Mouse (Mus musculus) kidney, adult 8-10 months (tissue): ENCODE measurements around the gene Scn10a.

Experiments
- DNase-seq, 2 experiments: peaks; one replicate each; pipeline ENCODE4 v3.0.0; 2022

Scn10a gene

DNA sequence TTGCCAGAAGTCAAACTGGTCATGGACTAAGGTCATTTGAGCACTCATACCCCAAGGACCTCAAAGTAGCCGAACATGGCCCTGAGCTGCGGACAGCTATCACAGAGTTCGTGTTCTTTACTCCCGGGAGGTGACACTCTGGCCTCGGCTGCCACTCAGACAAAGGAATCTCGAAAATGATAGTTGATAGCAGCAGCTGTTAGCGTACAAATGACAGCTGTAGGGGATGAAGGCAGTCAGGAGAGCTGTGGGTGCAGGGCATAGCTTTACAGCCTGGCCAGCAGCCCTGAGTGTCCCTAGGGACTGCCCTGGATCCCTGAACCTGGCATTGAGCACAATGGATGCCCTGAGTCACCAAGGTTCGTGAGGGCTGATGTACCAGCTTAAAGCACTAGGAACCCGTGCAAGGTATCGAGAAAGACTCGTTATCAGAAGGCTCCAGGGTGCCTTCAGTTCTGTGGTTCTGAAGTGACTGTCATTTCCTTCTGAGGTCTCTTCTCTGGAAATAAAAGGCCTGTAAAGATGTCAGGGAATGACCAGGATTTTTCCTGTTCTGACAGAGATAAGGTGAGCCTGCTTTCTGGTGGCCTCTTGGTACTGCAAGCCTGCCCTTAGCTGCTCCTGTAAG, 84.8 kb downstream of the Scn10a start:
- DNase-seq, result no peak

DNA sequence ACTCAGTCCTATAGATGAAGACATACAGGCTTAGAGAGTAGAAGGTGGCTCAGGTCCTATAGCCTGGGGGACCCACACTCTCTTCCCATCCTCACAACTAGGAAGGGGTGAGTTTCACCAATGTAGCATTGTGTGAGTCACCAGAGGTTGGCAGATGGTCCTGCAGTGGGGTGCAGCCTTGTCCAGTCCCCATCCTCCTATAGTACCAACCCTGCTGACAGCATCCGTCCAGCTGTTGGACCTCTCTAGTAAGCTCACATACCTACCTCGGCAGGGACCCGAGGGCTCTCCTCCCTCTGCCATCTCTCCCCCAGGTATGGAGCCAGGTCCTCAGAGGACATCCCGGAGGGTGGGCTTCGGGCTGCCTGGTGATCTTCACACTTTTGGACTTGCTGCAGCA, 85.6 kb downstream of the Scn10a start:
- no peak for DNase-seq

DNA sequence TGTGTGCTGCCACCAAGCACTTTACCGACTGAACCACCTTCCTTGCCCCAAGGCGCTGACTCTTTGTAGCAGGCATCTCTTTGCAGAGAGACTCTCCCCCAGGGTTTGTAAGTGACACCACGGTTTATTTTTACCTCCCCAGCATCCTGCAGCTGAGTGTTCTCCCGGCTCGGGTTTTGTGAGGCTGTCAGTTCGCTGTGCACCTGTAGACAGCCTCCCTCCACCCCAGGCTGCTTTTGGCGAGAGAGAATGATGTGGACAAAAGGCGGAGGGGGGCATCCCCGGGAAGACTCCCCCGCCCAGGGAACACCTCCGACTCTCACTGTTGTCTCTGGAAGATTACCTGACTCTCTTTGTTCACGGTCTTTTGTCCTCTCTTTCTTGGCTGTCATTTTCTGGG, 86.3 kb downstream of the Scn10a start:
- DNase-seq, result no peak

DNA sequence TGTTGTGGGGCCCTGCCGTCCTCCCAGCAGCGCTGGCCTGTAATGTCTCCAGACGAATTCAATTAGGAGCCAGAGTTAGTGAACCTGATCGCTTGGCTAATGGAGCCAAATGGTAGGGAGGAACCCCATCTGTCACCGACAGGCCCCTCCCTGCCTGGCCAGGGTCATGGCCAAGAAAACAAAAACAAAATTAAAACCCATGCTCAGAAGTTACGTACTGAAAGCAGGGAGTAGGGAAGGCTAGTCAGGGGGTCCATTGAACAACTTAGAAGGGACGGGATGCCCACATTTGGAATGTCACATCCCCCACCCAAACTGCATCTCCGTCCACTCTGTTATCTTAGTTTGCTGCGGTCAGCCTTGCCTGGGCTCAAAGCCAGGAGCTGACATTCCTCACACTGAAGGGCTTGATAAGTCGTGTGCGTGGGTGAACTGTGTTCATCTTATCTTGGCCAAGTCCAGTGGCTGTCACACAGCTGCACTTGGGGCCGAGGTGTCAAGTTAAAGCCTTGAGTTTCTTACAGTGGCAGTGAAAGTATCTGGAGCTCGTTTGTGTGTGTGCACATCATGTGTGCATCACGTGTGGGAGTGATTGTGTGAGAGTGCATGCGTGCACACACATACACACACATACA, 87.1 kb downstream of the Scn10a start:
- peak in 1 of 2 experiments; percentile 3 for DNase-seq

DNA sequence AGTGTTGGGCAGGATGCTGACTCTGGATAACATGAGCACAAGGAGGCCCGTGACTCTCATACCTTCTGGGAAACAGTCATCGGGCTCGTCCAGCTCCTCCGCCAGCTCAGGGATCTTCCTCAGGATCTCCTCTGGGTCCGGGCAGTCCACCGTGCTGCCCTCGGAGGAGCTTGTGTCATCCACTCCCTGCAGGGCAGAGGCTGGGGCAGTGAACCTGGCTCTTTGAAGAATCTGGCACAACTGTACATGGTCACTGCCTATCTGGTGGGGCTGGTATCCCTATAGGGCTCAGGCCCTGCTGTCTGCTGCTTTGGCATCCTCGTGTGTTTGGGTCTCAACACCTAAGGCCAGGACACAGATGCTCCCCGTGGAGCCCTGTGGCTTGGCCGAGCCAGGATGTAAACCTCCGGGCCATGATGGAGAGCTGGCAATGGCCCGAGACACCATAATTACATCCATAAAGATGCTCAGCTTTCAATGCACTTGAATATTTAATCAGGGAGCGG, 87.7 kb downstream of the Scn10a start:
- DNase-seq, result no peak

DNA sequence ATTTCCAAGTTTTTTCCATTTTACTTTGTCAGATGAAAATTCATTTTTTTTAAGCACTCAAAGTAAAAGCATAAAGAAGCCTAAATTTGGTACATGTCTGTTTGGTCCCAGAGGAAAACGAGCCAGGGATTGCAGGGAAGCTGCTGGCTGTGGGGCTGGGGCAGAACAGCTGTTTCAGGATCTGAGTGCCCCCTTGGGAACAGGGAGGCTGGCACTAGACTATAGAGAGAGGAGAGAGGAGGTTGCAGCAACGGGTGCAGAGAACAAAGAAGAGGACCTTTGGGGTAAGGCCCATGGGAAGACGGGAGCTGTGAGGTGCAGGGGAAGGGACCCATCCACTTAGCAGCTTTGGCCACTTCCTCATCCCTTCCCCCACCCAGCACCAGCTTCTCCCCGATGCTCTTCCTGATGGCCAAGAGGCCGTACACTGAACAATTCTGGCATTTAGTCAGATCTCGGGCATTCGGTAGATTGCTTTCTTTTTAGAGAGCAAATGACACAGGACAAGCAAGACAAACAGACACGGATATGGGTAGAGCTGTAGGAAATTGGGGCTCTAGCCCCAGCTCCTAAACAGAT, 90.3 kb downstream of the Scn10a start:
- DNase-seq, result no peak

DNA sequence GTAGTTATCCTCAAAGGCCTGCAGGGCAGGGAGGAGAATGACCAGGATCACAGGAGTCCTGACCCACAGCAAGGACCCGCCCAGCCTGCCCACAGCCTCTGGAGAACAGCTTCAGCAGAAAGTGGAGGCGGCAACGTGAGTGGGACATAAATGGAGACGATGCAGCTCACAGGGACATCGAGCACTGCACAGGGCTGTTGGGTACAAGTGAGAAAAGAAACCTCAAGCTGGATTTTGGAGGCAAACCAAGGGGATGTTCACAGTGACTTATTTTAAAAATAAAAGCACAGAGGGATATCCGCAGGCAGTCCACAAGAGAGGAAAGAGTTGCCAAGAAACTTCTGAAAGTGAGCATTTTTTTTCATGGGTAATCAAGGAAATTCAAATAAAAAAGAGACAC, 91.9 kb downstream of the Scn10a start:
- no peak for DNase-seq

DNA sequence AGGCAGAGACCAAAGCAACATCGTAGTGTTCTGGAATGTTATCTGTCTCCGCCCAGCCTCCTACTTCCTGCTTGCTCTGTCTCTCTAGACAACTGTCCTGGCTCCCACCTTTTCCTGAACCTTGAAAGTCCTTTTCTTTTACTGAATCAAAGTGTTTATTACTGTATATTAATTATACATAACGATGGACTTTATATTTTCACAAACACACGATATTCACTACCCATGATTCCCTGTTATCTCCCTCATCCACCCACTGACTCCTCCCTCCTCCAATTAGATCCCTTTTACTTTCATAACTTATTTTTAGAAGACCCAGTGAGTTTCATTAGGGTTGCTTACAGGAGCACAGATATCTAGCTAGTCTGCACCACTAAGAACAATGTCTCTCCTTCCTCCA, 95.0 kb downstream of the Scn10a start:
- DNase-seq, result no peak

DNA sequence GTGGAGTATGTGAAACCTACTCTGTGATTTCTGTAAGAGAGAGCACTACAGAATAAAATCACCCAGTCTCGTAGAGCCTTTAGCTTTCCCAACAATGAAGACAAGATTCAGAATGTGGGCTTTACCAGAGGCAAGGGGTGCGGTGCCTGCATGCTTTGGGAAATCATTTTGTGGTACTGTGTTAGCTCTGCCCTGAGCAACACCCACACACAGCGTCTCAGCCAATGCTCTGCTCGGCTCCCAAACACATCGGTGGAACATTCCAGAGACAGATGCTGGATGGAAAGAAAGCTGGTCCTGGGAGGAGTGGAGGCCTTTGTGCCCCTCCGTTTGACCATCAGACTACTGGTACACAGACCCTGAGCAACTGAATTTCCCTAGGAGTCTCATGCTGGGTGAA, 104.3 kb downstream of the Scn10a start:
- no peak for DNase-seq

DNA sequence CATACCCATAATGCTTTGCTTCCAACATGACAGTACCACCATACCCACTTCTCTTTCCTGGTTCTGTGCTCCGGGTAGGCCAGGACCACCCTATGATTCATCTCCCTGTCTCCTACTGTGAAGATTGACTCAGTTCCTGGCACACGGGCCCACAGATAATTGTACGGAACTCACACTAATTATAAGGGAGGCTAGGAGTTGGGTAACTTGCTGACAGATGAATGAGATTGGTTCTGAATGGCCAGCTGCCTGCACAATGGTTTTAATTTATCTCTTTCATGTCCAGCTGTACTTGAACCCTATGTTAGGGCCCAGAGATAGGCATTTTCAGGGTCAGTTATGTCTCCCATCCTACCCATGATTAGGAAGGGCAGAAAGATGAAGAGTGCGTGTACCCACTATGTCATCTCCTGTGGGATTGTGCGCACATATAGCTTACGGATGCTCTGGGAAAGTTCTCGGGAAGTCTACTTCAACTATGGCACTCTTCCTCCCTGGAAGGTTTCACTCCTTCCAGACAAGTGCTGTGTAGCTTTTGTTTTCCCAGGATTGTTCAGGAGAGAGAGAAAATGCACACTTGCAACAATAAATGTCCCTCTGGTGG, 108.5 kb downstream of the Scn10a start:
- no peak for DNase-seq

DNA sequence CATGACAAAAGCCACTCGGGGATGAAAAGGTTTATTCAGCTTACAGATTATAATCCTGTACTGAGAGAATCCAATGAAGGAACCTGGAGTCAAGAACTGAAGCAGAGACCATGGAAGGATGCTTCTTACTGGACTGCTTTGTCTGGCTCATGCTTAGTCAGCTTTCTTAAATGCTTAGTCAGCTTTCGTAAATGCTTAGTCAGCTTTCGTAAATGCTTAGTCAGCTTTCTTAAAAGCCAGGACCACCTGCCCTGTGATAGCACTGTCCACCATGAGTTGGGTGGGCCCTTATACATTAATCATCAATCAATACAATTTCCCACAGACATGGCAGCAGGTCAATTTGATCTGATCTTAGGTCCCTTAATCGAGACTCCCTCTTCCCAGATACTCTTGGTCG, 112.2 kb downstream of the Scn10a start:
- no peak for DNase-seq

DNA sequence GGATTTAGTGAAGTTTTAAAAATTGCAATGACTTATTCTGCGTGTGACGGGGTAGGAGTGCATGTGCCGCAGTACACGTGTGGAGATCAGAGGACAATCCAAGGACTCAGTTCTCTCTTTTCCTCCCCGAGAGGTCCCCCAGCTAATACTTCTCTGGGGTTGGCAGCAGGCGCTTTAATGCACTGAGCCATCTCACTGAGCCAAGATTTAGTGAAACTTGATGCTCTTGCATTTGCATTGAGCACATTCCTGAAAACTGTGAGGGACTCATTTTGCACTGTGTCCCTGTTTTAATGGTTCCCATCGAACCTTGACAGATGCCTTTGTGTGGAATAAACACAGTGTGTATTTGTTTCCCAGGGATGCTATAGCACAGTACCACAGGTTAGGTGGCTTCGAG, 114.5 kb downstream of the Scn10a start:
- no peak for DNase-seq

DNA sequence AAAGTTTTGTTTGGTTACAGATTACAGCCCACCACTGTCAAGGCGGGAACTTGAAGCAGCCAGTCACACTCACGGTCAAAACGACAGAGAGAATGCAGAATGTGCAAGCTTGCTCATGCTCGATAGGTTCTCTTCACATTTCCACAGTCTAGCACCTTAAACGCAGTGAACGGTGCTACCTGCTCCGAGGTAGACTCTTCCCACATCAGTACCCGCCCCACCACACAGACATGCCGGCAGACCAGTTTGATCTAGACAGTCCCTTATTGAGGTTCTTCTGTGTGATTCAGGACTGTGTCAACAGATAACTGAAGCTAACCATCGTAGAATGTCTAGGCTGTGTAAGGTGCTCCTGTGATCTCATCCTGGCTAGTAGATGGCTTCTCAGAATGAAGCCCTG, 120.6 kb downstream of the Scn10a start:
- DNase-seq, result no peak

DNA sequence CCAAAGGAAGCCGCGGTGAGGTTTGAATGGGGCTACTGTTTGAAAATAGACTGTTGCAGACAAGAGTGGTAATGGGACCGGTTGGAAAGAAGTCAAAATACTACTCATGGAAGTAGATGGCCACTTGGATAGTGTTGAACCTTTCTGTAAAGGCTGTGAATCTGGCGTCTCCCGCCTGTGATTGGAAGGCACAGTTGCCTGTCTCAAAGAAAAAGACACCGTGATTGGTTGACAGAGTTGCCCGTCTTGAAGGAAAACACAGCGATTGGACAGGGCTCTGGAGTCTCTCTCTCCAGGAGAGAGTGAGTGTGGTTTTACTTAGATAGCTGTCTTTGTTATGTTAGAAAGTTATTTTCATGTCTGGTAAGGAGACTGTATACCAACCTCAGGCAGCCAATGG, 121.8 kb downstream of the Scn10a start:
- DNase-seq, result no peak

DNA sequence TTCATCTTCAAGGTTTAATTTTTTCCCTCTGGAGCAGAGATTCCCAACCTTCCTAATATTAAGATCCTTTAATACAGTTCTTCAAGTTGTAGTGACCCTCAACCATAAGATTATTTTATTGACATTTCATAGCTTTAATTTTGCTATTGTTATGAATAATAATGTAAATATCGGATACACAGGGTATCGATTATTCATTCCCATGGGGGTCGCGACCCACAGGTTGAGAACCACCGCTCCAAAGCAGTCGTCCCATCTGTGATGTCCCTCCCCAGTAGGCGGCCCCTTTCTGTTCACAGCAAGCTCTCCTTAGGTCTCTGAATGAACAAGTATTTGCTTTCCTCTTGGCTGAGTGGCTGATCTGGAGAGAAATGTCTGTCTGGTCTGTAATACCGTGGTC, 129.5 kb downstream of the Scn10a start:
- no peak for DNase-seq

DNA sequence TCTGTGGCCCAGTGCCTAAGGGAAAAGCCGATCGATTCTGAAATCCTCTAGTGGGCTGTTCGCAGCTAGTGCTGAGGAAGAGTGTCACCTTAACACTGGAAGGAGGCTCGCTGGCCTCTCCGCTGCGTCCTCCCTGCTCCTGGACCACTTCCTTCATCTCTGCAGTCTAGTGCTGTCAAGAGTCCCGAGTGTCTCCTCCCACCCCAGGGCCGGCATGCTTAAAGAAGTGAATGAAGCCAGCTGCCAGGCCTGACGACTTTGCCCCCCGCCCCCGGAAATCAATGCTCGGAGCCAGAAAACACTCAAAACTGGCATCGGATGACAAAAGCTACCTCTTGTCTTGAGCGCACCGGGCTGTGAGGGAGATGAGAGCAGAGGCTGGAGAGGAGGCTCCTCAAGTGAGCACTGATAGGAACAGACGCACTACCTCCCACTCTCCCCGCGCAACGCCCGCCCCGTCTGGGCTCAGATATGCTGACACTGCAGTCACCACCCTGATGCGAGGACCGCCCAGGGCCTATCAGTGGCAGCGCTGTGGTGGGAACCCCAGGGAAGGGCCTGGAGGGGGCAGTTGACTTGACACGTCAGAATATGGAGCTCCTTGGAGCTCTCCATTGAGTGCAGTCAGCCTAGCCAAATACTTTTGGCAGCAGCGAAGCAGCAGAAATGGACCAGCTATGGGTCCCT, 130.2 kb downstream of the Scn10a start:
- no peak for DNase-seq

DNA sequence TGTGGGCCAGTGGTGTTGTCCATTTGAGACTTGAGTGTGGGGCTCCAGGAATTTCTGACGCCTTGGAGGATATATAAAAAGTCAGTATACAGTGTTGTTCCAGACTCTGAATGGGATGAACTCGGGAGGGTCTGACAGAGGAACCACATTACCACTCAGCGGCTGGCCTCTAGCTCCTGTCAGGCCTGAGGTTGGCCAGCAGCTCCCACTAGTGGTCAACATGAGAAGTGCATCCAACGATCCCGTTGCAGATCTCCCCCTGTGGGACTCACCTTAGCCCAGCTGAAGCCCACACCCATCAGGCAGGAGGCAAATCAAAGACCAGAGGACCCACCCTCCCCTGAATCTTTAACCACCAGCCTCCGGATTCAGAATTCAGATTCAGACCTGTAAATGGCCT, 138.5 kb downstream of the Scn10a start:
- DNase-seq, result peak; percentile 29 to 76

DNA sequence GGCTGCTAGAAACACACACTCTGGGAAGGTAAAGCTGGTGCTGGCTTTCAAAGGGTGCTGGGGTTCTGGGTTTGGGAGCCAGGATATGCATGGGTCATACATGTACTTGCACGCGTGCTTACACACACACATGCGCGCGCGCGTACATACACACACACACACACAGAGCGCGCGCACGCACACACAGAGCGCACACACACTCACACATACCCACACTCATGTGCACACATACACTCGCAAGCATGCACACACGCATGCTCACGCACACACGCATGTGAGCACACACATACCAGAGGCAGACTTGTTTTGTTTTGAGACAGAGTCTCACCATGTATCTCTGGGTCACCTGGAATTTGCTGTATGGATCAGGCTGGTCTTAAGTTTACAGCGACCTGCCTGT, 138.9 kb downstream of the Scn10a start:
- no peak for DNase-seq

DNA sequence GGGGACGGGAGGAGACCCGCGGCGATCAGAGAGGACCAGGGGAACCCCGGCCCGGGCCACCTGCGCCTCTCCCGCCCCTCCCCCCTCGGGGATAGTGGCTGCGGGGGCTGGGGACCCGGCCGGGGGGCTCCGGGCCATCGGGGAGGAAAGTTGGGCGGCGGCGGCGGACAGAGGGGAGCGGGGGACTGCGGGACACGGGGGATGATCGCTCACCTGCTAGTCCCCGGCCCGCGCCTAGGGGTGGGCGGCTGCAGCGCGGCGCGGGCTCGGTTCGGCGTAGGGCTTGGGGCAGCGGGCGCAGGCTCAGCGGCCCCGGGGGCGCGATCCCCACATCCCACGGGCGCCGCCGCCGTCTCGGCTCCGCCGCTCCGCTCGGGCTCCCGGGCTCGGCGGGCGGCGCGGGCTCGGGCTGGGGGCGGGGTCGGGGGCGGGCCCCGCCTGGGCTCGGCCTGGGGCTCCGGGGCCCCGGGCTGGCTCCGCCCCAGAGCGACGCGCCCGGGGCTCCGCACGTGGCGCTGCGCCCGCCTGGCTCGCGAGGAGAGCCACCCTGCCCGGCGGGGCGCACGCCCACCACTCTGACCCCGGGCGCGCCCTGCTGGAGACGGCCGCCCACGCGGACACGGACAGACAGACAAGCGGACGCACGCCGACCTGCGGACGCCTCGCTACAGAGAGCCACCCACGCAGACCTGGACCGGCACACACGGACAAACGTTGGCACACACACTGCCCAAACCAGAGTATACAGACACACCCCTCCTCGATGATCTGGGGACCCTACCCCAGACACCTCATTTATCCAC, 140.3 kb downstream of the Scn10a start, which contains the start of gene Scn5a:
Gene Scn5a, minus strand, starts transcription at position 381 of the 803 bp plus-strand sequence.
- no peak for DNase-seq

DNA sequence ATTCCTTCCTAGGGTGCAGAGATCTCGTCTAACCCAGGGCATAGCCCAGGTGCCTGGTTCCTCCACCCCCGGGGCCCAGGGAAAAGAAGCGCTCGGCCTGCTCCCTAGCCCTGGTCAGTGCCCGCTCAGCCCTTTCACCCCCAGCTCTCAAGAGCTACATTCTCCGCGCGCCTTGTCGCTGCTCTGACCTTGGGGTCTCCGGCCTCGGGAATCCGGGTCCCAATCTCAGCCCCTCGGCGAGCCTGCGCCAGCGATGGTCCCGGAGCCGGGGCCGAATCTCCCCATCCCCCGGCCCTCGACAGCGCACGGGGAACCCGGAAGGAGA, 140.8 kb downstream of the Scn10a start:
- DNase-seq, result no peak

DNA sequence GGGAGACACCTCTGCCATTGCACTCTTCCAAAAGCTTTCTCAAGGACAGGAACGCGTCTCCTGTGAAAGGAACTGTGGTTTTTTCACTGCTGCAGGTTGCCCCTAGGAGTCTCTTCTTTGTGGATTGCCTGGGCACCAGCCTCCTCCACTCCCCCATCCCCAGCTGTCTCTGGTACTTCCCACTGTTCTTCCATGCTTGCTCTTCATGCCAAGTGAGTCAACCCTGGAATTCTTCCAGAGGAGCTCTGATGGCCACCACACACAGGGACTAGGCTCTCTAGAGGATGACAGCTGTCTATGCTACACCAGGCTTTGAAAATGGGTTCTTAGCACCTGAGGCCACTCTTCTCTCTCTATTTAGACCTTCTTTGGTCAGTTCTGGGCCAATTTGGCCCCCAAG, 142.1 kb downstream of the Scn10a start:
- no peak for DNase-seq

DNA sequence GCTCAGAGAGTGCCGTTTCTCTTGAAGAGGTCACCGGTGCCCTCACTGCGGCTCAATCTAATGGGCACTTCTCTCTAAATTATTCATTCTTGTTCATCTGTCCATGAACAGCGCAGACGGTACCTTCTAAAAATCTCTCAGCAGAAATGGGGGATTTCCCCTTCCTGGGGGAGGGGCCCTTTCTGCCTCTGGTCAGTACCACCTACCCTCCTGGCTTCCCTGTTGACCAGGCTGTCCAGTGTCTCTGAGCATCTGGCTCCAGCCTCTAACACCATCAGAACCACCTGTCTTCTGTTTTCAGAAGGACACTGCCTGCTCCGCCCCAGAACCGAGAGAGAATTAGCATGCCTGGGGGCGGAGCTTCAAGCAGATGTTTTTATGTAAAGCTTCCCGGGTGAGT, 143.4 kb downstream of the Scn10a start:
- no peak for DNase-seq

DNA sequence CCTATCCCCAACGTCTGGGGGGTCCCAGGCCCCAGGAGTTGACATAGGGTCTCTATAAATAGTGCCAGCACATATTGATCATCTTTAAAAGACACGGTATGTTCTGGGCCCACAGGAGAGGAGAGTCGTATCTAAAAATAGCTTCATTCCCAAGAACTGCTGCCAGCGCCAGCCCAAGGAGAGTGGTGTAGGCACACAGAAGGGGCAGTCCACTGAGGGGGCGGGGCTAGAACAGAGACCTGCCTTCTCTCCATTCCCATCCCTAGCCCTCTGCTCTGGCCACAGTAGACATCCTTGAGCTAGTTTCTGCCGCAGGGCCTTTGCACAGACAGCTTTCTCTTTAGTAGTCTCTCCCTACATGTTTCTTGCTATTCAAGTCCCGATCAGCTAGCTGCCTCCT, 144.8 kb downstream of the Scn10a start:
- DNase-seq, result no peak
